Mouse (Mus musculus): ENCODE measurements around the gene Atp8b3. TPM values are rescaled to one million over a fixed set of nuclear protein-coding genes. Genes with fewer than 3 reads are reported as not detected.

Gene Atp8b3
- polyA plus RNA-seq (2016; fragmentation: Nextera tagmentation; extraction: Ambion mirVana), result 0.51 and 0.75 TPM in 2 replicates

DNA sequence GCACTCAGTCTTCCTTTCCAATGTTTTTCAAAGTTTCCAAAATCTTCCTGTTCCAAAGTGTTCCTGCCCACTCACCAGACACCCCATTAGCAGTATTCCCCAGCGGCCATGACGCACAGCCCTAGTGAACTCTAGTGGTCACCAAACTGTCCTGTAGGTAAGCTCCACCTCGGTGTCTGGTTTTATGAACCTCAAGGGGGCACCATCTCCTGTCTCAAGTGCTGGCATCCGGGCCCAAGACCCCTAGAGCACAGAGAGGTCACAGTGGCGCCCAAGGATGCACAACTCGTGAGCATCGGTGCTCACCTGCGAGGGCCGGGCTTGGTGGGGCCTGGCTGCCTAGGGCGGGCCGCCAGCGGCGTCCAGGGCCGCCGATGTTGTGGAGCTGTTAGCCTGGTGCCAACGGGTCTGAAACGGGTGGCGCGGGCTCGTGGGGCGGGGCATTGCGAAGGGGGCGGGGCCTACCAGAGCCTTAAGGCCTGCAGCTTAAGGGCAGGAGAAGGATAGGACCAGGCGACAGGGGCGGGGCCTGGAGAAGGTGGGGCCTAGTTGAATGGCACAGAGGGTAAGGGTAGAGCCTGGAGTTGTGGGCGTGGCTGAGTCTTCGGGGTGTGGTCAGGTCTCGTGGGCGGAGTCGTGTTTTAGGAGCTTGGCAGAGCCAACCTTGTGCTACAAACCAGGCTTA is at the start of gene Atp8b3:
Gene Atp8b3 (minus strand): TSS at position 415 of the 685 bp plus-strand sequence.
- Histone ChIP-seq H3K9me3 (no peaks in the 10 kb centered on the region), H3K4me3 (peak within 1 kb of the TSS; percentile 50), H3K27ac (replicated peaks) (no peak within 1 kb of the TSS), H3K4me1 (peaks cover 34% of the 10 kb centered on the region), H3K27me3 (replicated peaks; ENCODE audit: low read depth, poor library complexity, severe bottlenecking) (peaks cover 52% of the 10 kb centered on the region), H3K36me3 (replicated peaks) (peaks cover 33% of the 10 kb centered on the region)
- 3% methylated on average over 30 of the region's 30 CpGs for WGBS
- peak; percentile 83 for DNase-seq (ENCODE audit: low spot score)

DNA sequence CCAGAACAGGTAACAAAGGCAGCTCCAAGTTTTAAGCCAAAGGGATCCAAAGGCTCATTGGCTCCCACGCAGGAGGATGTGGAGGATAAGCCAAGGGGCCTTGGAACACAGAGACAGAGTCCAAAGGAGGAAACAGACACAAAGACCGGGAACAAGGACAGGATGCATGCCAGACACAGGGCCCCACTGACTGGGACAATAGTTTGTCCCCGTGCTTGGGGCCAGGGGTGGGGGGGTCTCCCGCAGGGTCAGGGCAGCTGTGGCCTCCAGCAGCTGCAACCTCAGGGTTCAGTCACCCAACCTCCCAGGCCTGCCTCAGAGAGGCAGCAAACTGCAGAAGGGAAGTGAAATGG is 48.4 kb upstream of the Atp8b3 start:
- peaks cover 53% of the 10 kb centered on the region for H3K4me1 ChIP-seq
- peak overlapping the region; percentile 78; the same call in 1 of the 2 replicates for H3K27ac ChIP-seq (replicated peaks)
- DNase-seq (ENCODE audit: low spot score), result peak; percentile 36
- peak overlapping the region; percentile 35; the same call in 1 of the 2 replicates for H3K4me3 ChIP-seq
- peaks cover 44% of the 10 kb centered on the region for H3K36me3 ChIP-seq (replicated peaks)
- 40% methylated on average over 4 of the region's 4 CpGs for WGBS
- no peaks in the 10 kb centered on the region for H3K9me3 ChIP-seq
- no peaks in the 10 kb centered on the region for H3K27me3 ChIP-seq (replicated peaks; ENCODE audit: low read depth, poor library complexity, severe bottlenecking)

DNA sequence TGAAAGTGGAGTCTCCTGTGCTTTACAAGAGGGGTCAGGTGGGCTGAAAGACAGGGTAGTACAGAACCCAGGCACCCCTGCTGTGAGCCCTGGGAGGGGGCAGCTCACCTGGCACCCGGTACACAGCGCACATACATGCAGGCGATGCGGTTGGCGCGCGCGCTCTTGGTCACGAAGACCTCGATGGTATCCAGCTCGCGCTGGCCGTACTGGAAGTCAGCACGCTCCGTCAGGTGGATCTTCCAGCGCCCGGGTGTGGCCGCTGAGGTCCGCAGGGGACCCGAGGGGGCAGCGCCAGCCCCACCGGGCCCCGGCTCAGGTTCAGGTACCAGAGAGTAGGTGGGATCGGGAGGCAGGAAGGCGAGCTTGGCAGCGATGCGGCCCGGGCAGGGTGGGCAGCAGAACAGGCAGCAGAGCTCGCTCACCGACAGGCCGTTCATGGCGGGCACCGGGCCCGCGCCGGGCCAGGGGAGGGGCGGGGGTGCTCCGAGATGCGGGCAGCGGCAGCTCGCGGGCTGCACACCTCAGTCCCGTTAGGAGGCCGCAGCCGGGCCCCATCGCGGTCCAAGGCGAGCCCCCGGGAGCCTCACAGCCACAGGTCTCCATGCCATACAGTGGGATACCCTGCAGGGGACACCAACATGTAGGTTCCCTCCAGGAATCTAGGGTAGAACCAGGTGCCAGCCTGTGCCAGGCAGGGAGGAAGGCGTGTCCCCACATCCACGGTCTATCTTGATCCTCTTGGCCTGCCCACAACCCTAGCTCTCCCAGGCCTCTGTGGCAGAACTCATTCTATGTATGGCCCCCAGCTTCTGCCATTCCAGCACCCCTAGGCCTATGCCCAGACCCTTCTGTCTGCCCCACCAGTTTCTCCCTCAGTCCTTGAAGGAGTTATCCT is 47.7 kb upstream of the Atp8b3 start:
- WGBS, result 96% methylated on average over 51 of the region's 51 CpGs
- Histone ChIP-seq H3K36me3 (replicated peaks) (peaks cover 48% of the 10 kb centered on the region), H3K4me1 (peaks cover 53% of the 10 kb centered on the region), H3K27ac (replicated peaks) (peak overlapping the region; percentile 78), H3K27me3 (replicated peaks; ENCODE audit: low read depth, poor library complexity, severe bottlenecking) (no peaks in the 10 kb centered on the region), H3K9me3 (no peaks in the 10 kb centered on the region), H3K4me3 (peak overlapping the region; percentile 35)
- DNase-seq (ENCODE audit: low spot score), result no peak

DNA sequence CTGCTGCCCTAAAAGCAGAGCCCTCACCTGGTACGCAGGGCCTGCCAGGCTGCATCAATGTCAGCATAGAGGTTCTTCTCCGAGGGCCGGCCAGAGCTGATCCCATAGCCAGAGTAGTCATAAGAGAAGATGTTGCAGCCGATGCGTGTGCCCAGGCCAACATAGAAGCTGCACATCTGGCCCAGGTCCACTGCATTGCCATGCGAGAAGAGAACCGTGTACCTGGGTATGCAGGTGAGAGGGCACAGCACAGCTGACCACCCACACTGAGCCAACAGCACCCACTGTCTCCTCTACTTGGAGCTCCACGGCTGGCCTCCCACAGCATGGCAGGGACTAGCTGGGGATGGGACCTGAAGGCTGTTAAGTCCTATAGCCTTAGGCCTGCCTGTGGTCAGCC is 46.7 kb upstream of the Atp8b3 start:
- peak overlapping the region; percentile 35 for H3K4me3 ChIP-seq
- peaks cover 56% of the 10 kb centered on the region for H3K36me3 ChIP-seq (replicated peaks)
- 95% methylated on average over 8 of the region's 8 CpGs for WGBS
- H3K27me3 ChIP-seq (replicated peaks; ENCODE audit: low read depth, poor library complexity, severe bottlenecking), result no peaks in the 10 kb centered on the region
- H3K27ac ChIP-seq (replicated peaks), result no peak overlapping the region; the same call in 1 of the 2 replicates
- no peak for DNase-seq (ENCODE audit: low spot score)
- H3K9me3 ChIP-seq, result no peaks in the 10 kb centered on the region
- H3K4me1 ChIP-seq, result peaks cover 53% of the 10 kb centered on the region

DNA sequence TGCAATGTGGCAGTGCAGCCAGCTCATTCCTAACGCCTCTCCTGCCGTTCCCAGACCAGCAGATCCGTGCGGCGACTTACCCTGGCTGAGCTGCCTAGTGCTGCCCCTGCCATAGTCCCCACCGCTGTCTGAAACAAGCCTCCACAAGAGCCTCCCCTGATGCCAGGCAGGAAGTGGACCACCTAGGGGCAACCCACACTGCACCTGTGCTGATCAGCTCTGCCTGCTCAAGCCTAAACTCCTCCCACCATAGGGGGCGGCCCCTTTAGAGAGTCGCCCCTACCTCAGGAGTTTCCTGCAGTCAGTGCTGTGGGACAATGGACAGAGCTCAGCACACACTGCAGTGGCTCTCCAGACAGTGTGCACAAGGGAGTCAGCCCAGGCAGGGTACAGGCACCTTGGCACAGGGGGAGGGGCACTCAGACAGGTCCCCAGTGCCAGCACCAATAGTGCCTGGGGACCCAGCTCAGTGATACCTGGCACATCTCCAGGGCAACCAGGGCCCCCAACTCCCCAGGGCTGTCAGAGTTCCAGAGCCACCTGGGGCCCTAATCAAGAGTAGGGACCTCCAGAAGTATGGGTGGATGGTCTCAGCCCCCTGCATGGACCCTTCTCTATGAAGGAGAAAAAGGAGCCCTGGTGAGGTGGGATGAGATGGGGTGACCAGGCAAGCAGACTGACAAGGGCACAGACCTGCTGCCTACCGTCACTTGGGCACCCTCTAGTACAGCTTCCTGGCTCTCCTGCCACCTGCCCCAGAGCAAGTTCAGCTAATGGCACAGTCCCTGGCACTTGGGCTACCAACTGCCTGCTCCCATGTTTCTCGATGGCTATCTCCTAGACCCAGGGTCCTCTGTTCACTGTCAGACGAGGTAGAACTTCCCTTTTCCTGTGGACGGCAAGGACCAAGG is 46.0 kb upstream of the Atp8b3 start:
- 75% methylated on average over 12 of the region's 12 CpGs for WGBS
- Histone ChIP-seq H3K4me3 (peak overlapping the region; percentile 8; the same call in 1 of the 2 replicates), H3K4me1 (peaks cover 52% of the 10 kb centered on the region), H3K9me3 (no peaks in the 10 kb centered on the region), H3K36me3 (replicated peaks) (peaks cover 56% of the 10 kb centered on the region), H3K27ac (replicated peaks) (no peak overlapping the region), H3K27me3 (replicated peaks; ENCODE audit: low read depth, poor library complexity, severe bottlenecking) (no peaks in the 10 kb centered on the region)
- DNase-seq (ENCODE audit: low spot score), result no peak

DNA sequence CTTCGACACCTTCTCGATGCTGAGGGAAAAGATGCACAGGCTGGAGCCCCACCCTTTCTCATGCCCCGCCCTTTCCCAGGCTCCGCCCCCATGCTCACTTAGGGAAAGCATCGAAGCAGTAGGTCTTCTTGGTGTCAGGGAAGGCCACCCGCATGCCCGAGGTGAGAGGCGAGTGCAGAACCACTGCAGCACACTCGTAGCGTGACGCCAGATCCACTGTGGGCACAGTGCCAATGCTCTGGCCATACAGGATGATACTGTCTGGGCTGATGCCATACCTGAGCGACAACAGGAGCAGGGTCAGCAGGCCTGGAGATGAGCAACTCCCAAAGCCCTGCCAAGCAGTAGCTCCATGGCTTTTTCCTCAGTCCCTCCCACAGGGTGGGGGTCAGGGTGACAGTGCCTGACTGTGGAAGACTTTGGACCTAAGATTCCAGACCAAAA is 45.1 kb upstream of the Atp8b3 start:
- Histone ChIP-seq H3K9me3 (no peaks in the 10 kb centered on the region), H3K36me3 (replicated peaks) (peaks cover 56% of the 10 kb centered on the region), H3K27me3 (replicated peaks; ENCODE audit: low read depth, poor library complexity, severe bottlenecking) (no peaks in the 10 kb centered on the region), H3K4me3 (0 out of 2 replicates have a peak overlapping the region, but pooled peaks have one; percentile 23), H3K27ac (replicated peaks) (no peak overlapping the region), H3K4me1 (peaks cover 50% of the 10 kb centered on the region)
- no peak for DNase-seq (ENCODE audit: low spot score)
- 70% methylated on average over 12 of the region's 12 CpGs for WGBS

DNA sequence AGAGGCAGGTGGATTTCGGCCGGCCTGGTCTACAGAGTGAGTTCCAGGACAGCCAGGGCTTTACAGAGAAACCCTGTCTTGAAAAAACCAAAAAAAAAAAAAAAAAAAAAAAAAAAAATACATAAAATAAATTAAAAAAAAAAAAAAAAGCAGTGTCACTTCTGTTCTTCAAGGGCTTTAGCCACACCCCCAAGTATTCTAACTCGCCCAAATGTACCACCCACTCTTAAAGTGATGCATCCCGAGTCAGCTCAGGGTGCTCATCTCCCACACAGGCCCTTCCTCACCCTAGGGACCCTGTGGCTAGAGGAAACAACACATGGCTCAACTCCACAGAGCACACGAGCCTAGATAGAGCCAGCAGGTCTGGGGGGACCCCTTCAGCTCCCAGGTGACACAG is 44.1 kb upstream of the Atp8b3 start:
- Histone ChIP-seq H3K27ac (replicated peaks) (no peak overlapping the region), H3K36me3 (replicated peaks) (peaks cover 56% of the 10 kb centered on the region), H3K4me1 (peaks cover 50% of the 10 kb centered on the region), H3K9me3 (no peaks in the 10 kb centered on the region), H3K4me3 (no peak overlapping the region), H3K27me3 (replicated peaks; ENCODE audit: low read depth, poor library complexity, severe bottlenecking) (no peaks in the 10 kb centered on the region)
- WGBS, result 85% methylated on average over 5 of the region's 5 CpGs
- DNase-seq (ENCODE audit: low spot score), result no peak

DNA sequence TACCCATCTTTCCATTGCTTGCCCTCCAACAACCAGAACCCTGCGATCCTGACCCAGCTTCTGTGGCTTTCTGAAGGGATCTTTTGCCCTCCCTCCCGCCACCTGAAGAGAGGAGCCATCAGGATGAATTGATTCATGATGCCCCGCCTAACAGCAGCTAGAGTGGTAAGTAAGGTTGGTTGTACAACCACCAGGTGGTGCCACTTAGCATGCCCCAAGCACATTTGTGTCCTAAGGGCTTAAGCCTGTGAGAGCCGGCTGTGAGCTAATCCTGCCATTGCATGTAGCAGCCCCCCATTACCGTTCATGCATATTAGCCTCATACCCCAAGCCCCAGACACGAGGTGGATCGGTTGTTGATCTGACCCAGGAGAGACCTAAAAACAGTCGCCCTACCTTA is 40.0 kb upstream of the Atp8b3 start:
- Histone ChIP-seq H3K27me3 (replicated peaks; ENCODE audit: low read depth, poor library complexity, severe bottlenecking) (no peaks in the 10 kb centered on the region), H3K4me1 (peaks cover 61% of the 10 kb centered on the region), H3K4me3 (peak overlapping the region; percentile 91), H3K27ac (replicated peaks) (peak overlapping the region; percentile 86), H3K36me3 (replicated peaks) (peaks cover 26% of the 10 kb centered on the region), H3K9me3 (no peaks in the 10 kb centered on the region)
- 7% methylated on average over 8 of the region's 8 CpGs for WGBS
- peak; percentile 62 for DNase-seq (ENCODE audit: low spot score)

DNA sequence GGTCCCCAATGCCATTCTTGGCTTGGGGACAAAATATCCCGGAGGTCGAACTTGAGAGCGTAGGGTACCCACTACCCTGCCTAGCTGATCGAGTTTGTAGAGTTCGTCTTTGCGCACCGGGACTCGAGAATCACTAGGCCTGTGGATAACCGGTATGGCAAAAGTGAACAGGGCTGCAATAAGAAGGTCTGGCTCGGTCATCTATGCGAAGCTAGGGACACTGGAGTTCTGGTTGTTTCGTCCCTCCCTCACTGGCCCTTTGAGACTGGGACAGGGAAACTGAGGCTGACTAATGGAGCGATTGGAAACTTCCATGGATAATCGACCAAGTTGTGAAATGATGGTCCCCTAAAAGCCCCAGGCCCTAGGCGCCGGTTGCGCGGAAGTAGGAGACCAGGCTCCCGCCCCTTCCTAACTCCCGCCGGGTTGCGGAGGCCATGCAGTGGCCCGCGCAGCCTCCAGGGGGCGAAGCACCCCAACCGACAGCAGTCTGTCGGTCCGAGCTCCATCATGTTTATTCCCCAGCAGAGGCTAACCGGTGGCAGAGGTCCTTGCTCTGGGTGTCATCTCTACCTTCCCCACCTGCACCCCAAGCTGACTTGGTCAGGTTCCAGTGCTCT is 39.3 kb upstream of the Atp8b3 start:
- Histone ChIP-seq H3K4me3 (peak overlapping the region; percentile 91), H3K9me3 (no peaks in the 10 kb centered on the region), H3K4me1 (peaks cover 64% of the 10 kb centered on the region), H3K27me3 (replicated peaks; ENCODE audit: low read depth, poor library complexity, severe bottlenecking) (no peaks in the 10 kb centered on the region), H3K36me3 (replicated peaks) (peaks cover 19% of the 10 kb centered on the region), H3K27ac (replicated peaks) (peak overlapping the region; percentile 86)
- 1% methylated on average over 29 of the region's 29 CpGs for WGBS
- peak; percentile 90 for DNase-seq (ENCODE audit: low spot score)

DNA sequence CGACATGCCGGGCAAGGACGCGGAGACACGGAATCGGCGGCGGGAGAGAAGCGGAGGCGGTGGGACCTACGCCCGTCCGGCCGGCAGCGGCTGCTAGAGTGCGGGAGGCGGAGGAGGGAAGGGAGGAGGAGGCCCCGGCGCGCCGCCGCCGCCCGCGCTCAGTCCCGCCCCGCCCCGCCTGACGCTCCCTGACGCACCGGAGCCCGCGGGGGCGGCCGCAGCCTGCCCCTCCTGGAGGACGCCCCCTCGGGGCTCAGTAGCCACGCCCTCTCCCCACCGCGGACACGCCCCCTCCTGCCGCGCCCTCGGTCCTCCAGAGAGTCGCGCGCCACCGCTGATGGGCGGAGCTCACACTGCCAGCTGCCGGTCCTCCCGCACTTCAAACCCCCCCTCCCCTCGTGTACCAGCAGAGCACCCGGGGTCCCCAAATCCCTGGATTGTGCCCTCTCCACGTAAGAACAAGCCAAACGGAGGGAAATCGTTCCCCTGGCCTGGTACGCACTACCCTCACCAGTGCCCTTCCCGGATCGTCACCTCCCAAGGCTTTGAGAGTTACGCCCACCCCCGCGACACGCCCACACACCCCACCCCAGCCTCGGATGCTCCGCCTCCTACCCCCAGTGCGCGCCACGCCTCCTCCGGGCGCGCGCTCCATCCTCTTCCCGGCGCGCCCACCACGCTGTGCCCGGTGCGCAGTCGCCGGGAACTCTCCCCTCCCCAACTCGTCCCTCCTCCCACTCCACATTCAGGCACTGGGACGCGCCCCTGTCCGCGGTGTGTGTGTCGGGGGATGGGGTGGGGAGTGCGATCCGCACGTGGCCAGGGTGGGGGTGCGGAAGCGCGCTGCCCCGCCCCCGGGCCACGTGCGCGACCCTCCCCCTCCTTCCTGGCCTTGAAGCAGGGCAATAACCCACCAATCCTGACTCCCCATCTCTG is 38.5 kb upstream of the Atp8b3 start, which contains the start of gene Klf16:
Gene Klf16 (minus strand): TSS at position 127 of the 936 bp plus-strand sequence.
- peaks cover 70% of the 10 kb centered on the region for H3K4me1 ChIP-seq
- H3K36me3 ChIP-seq (replicated peaks), result peaks cover 14% of the 10 kb centered on the region
- peak within 1 kb of the TSS; percentile 86 for H3K27ac ChIP-seq (replicated peaks)
- no peaks in the 10 kb centered on the region for H3K9me3 ChIP-seq
- no peaks in the 10 kb centered on the region for H3K27me3 ChIP-seq (replicated peaks; ENCODE audit: low read depth, poor library complexity, severe bottlenecking)
- WGBS, result under 1% methylated on average over 75 of the region's 97 CpGs
- DNase-seq (ENCODE audit: low spot score), result peak; percentile 98
- H3K4me3 ChIP-seq, result peak within 1 kb of the TSS; percentile 91
